Mouse (Mus musculus): Measurements from ENCODE around the gene Swap70.

DNA sequence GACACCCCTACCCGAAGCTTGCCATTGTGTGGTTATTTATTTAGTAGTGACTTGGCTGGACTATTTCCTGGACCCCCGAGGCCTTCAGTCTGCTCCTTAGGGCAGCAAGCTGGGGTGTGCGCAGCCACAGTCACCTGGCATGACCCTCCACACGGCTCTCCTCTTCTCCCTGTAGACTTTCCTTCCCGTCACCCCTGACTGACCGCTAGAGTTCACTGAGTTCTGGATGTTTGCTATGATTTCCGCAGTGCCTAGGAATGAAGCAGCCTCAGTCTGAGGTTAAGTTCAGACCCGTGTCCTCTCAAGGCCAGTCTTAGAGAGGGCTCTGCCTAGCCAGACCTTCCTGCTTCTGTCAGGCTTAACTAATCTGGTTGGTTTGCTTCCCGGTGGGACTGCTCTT lies 50.3 kb downstream of the Swap70 start:
- TF ChIP-seq ZC3H11A (IDR thresholded peaks at IDR 0.05; ENCODE audit: low read depth, low read length) (no peak), E2F4 (IDR thresholded peaks at IDR 0.05; ENCODE audit: borderline replicate concordance, low read depth, low read length) (no peak), HCFC1 (IDR thresholded peaks at IDR 0.05; ENCODE audit: low read depth, low read length) (no peak), CTCF (IDR thresholded peaks at IDR 0.05 in 2 of 3, conservative IDR thresholded peaks at IDR 0.05 in 1 of 3; ENCODE audit: control insufficient read depth in 1 of 3, insufficient read depth in 1 of 3, low read depth in 2 of 3, low read length in 3 of 3, poor library complexity in 1 of 3, severe bottlenecking in 1 of 3) (no peak), GATA1 (IDR thresholded peaks at IDR 0.05; ENCODE audit: low read depth, low read length) (no peak), MAFK (IDR thresholded peaks at IDR 0.05; ENCODE audit: borderline replicate concordance, low read depth, low read length) (no peak), RCOR1 (IDR thresholded peaks at IDR 0.05; ENCODE audit: low read depth, low read length) (no peak)
